Mouse (Mus musculus): ENCODE data around the gene Gm20388. TPM values are rescaled to one million over a fixed set of nuclear protein-coding genes. Genes with fewer than 3 reads are reported as not detected.

Gm20388 gene
- total RNA-seq, 2 experiments from 2014 or later = 12.7 TPM; not detected in 1

- DNase-seq = no peak
Observed at GRCm38 (mm10) chr8:120205916-120206315, 295.3 kb downstream of the Gm20388 start.

- DNase-seq = no peak
Observed at GRCm38 (mm10) chr8:120207364-120207763, 296.7 kb downstream of the Gm20388 start.

GRCm38 (mm10) chr8:120208113-120208512 lies 297.5 kb downstream of the Gm20388 start:
- no peak for DNase-seq

GRCm38 (mm10) chr8:120211345-120211744 lies 300.7 kb downstream of the Gm20388 start:
- DNase-seq = no peak

GRCm38 (mm10) chr8:120212596-120212995 lies 302.0 kb downstream of the Gm20388 start:
- DNase-seq = no peak

- DNase-seq = no peak
Observed at GRCm38 (mm10) chr8:120213229-120213628, 302.6 kb downstream of the Gm20388 start.

DNA sequence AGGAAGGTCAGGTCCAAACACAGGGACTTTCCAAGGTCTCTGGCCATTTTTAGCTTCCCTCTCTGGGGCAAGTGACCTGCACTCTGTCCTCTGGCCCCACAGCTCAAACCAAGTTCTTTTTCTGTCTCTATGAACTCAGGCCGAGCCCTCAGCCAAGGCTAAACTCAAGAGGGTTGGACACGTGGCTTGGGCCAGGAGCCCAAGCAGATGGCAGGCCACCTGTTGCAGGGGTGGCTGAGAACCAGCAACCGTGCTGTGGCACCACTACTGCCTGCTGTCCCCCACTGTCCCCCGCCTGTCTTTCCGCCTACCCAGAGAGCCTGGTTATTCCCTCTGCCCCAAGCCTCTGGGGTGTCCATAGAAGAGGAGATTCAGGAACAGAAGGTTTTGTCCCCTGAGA lies 303.3 kb downstream of the Gm20388 start:
- DNase-seq = no peak

GRCm38 (mm10) chr8:120215416-120216141 lies 304.9 kb downstream of the Gm20388 start:
- DNase-seq = no peak

GRCm38 (mm10) chr8:120216855-120217830 lies 306.5 kb downstream of the Gm20388 start:
- DNase-seq = no peak

- no peak for DNase-seq
Observed at GRCm38 (mm10) chr8:120222548-120222947, 311.9 kb downstream of the Gm20388 start.

DNA sequence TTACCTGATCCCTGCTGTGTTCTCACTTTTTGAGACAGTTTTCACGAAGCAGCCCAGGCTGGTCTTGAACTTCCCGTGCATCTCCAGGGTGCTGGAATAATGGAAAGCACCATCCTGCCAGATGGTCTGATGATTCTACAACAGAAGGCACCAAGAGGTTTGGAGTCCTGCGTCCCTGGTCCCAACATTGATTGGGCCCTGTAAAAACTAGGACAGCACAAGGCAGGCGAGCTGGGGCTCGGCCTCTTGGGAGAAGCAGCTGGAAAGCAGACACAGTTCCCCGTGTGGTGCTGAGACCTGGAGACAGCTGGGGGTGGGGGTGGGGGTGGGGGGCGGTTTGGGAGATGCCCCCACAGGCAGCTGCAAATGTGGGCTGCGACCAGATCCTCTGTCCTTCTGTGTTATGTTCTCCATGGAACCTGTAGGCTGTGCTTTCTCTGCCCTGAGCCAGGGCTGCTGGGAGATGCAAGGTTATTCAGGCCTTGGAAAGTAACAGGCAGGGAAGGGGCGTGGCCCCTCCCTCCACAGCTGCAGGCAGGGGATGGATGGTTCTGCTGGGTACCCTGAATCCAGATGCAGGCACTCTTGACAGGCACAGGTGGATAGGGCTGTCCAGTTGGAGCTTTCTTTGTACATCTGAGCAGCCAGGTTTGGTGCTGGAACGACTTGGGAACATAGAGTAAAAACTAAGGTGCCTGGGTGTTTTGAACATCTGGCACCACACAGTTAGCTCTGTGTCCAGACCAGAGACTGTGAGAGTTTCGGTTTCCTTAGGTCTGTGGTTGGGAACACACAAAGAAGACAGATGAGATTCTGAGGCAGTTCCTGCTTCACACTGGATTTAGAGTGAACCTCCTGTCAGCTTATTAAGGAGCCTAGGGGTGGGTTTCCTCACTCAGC lies 314.1 kb downstream of the Gm20388 start:
- DNase-seq = no peak

GRCm38 (mm10) chr8:120225421-120226151 lies 314.9 kb downstream of the Gm20388 start:
- peak; percentile 58 to 61 for DNase-seq

GRCm38 (mm10) chr8:120226700-120227577 lies 316.3 kb downstream of the Gm20388 start:
- no peak for DNase-seq

DNA sequence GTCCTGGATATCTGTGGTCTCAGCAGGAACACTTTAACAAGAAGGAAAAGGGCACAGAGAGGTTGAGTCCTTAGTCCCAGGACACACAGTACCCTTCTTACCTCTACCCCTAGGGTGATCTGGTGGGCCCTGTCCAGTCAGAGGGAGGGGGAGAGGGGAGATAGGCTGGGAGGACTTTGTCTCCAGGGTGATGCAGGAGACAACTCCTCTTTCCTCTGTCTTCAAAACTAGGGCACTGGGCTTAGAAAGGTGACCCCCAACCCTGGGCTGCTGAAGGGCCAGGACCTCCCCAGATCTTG lies 316.9 kb downstream of the Gm20388 start:
- no peak for DNase-seq

- peak; percentile 67 to 68 for DNase-seq
Observed at GRCm38 (mm10) chr8:120227891-120228591, 317.4 kb downstream of the Gm20388 start, which contains the start of gene Gse1. Gene Gse1, plus strand, starts transcription at chr8:120228456.

DNA sequence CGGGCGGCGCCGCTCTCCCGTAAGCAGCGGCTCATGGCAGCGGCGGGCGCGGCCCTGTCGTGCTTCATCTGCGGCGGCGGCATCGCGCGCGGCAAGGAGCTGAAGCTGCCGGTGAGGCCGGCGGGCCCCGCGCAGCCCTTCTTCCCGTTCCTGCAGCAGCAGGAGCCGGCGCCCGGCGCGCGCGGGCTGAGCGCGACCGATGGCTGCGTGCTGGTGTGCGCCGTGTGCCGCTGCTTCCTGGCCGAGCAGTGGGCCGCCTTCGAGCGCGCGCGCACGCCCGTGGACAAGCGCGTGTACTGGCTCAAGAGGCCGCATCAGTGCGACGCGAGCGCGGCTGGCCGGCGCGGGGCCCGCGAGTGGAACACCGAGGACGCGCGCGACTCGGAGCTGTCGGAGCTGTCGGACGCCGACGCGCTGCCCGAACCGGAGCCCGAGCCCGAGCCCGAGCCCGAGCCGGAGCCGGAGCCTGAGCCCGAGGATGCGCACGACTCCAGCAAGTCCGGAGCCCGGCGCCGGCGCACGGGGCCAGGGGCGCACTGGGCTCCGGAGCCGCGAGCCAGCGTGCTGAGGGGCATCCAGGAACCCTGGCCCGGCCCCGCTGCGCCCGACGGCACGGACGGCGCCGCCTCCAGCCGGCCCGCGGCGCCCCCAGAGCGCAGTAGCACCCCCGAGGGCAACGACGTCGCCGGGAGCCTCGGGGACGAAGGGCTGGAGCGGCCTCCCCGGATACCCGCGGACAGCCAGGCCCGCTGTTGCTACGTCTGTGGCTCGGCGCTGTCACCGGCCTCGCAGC lies 318.3 kb downstream of the Gm20388 start:
- DNase-seq = no peak

DNA sequence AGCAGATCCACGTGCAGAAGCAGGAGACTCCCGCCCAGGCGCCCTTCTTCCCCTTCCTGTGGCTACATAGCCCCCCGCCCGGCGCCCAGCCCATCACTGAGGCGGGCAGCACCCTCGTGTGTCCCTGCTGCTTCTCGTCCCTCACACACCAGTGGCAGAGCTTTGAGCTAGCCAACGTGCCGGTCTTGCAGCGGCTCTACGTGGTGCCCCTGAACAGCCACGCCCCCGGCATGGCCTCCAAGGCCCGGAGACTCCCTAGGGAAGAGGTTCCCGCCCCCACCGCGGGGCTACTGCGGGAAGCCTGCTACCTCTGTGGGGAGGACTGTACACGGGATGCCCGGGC lies 318.9 kb downstream of the Gm20388 start:
- DNase-seq = no peak

GRCm38 (mm10) chr8:120230081-120230480 lies 319.4 kb downstream of the Gm20388 start:
- no peak for DNase-seq
